Mouse (Mus musculus) c-Kit-positive CD71-negative TER-119-negative erythroid progenitor cells, embryonic 14.5 days (primary cell): ENCODE measurements around the gene Mecom.

Source experiments
- DNase-seq: peaks from one replicate; pipeline ENCODE4 v3.0.0-alpha.2; 2013; ENCODE audit warnings: low read depth

Mecom gene

DNA sequence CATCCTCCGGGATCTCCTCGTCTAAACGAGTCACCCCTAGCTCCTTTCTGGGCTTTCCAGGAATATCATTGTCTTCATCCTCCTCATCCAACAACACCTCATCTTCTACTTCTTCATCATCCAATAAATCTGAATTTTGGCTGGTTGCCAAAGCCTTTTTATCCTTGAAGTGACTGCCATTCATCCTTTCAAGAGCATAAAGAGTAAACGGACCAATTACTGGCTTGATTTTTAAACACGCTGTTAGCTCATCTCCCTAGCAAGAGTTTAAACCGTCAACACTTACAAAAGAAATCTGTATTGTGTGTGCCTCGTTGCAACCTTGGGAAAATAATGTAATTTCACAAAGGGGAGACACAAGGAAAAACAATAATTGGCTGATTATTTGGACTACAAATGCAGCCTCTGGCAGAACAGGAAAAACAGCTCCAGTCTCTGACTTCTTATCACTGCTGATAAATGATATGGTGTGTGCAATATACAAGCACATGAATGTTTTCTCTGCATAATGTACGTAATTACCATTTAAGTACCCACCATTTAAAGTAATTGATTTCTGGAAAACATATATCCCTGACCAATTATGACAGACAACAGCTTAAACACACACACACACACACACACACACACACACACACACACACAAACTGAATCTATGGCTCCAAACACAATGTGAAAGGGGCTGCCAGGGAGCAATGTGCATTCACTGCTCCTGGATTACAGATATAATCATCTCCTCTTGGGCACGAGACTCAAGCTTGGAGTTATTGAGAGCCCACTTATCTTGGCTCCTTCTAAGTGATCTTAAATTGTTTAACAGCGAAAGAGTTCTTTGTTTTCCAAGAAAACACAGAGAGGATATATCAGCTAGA lies 590.2 kb downstream of the Mecom start:
- no peak for DNase-seq

DNA sequence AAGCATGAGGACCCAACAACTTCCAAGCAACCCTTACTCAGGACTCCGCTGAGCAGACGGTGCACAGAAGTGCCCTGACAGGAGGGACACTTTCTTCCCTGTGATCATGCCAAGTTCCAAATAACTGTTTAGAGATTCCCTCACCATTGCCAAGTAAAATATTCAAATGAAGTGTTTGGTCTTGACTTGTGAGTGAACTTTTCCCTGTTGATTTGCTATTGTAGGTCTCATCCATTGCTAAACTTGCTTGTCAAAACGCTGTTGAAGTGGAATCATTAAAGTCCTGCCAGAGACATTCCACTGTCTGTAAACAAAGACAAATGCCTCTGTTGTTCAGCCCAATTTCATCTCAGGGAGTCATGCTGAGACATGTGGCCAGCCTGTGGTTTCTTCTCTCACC lies 594.5 kb downstream of the Mecom start:
- no peak for DNase-seq

DNA sequence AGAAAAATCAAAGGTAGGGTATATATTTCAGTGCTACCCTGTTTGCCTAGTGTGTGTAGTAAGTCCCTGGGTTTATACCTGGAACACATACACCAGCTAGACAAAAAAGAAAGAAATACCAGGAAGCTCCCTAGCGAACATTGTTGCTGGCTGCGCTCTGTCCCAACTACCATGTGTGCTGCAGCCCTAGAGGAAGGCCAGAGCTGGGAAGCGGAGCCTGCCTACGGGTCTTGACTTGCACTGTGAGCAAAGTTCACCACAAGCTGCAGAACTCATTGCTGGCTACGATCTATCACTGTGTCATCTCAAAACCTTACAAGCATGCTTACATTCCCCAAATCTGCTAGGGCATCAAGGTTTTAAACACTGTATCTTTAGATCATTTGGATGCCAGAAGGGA lies 597.0 kb downstream of the Mecom start:
- DNase-seq = no peak

DNA sequence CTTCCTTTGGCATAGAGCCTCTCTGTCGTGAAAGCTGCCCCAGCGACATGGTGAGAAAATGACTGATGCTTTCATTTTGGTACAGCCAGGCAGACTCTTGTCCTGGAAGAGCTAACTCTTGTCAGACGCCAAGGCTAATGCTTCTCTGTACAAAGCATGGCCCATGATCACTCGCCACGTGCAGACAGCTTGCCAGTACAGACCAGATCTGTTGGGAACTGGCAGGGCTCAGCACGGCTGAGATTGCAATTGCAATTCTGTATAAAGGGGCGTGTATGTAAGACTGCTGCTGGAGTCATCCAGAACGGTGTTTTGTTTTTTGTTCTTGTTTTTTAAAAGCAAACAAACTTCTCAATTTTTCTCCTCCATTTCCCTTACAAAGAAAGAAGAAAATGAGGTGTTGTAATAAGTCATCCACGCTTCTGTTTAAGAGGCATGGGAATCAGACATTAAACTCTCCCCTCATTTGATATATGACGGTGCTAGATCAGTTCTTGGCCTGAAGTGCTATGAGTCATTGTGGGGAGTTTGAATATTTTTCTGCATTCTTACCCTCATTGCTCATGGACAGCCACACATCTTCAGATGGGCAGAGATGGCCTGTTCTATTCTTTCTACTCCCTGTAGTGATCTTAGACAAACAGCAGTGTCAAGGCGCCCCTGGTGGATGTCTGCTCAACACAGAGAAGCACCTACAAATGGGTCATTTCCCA lies 644.1 kb downstream of the Mecom start:
- no peak for DNase-seq
